Mouse (Mus musculus) ES-Bruce4 (cell line): ENCODE measurements around the gene Ccl20.

Experiments
- CTCF ChIP-seq: IDR thresholded peaks from one replicate; pipeline ENCODE4 v1.8.1; 2011; ENCODE audit warnings: low read depth, low read length
- POLR2A ChIP-seq: IDR thresholded peaks from one replicate; pipeline ENCODE4 v1.8.1; 2011; ENCODE audit warnings: low read length; ENCODE audit not compliant: insufficient read depth

- TF ChIP-seq CTCF (no peak), POLR2A (no peak)
These were observed 4.8 kb upstream of the Ccl20 start for GRCm38 (mm10) chr1:83111726-83112125.
